Mouse (Mus musculus) midbrain, embryonic 15.5 days (tissue): Measurements from ENCODE around the gene Scaf11. TPM values are rescaled to one million over a fixed set of nuclear protein-coding genes. Genes with fewer than 3 reads are reported as not detected.

Experiments used
- ATAC-seq: fragments of 200-750 bp; cut with Nextera tagmentation; replicated peaks from 2 replicates; pipeline ENCODE4 v1.8.0; 2017; ENCODE audit warnings: moderate TSS enrichment
- H3K27ac ChIP-seq: fragments of 300-500 bp; sonication (generic); 2 replicates; pipeline ENCODE4 v1.5.1; 2015; ENCODE audit warnings: mild to moderate bottlenecking, inconsistent platforms
- H3K27me3 ChIP-seq: fragments of 300-500 bp; sonication (generic); replicated peaks from 2 replicates; pipeline ENCODE4 v1.6.1; 2015; ENCODE audit warnings: inconsistent platforms
- H3K36me3 ChIP-seq: fragments of 300-500 bp; sonication (generic); replicated peaks from 2 replicates; pipeline ENCODE4 v1.6.1; 2015; ENCODE audit warnings: inconsistent platforms
- H3K4me1 ChIP-seq: fragments of 300-500 bp; sonication (generic); 2 replicates; pipeline ENCODE4 v1.6.1; 2015; ENCODE audit warnings: inconsistent platforms
- H3K4me2 ChIP-seq: fragments of 300-500 bp; sonication (generic); 2 replicates; pipeline ENCODE4 v1.6.1; 2015; ENCODE audit warnings: inconsistent platforms, mild to moderate bottlenecking, moderate library complexity
- H3K4me3 ChIP-seq: fragments of 300-500 bp; sonication (generic); 2 replicates; pipeline ENCODE4 v1.5.1; 2015; ENCODE audit warnings: mild to moderate bottlenecking, inconsistent platforms
- H3K9ac ChIP-seq: fragments of 300-500 bp; sonication (generic); 2 replicates; pipeline ENCODE4 v1.6.1; 2015; ENCODE audit warnings: mild to moderate bottlenecking, inconsistent platforms
- H3K9me3 ChIP-seq: fragments of 300-500 bp; sonication (generic); 2 replicates; pipeline ENCODE4 v1.6.1; 2016; ENCODE audit warnings: inconsistent platforms
- whole genome bisulfite sequencing: fragments of 180-500 bp; shearing (Covaris S2); methylation state at CpG from one replicate; pipeline ENCODE4 v1.1.7; 2015; ENCODE audit warnings: mixed read lengths; 5-methylcytosine and 5-hydroxymethylcytosine counted together
- polyA plus RNA-seq: library from polyadenylated mRNA; unstranded; fragments of >200 nt; fragmentation: Nextera tagmentation; extraction: Ambion mirVana; gene quantifications from 2 replicates; pipeline ENCODE4 v1.2.1, GENCODE M21; 2015

Gene Scaf11
- polyA plus RNA-seq, 1 experiment from 2014 or later: 42.3 TPM

DNA sequence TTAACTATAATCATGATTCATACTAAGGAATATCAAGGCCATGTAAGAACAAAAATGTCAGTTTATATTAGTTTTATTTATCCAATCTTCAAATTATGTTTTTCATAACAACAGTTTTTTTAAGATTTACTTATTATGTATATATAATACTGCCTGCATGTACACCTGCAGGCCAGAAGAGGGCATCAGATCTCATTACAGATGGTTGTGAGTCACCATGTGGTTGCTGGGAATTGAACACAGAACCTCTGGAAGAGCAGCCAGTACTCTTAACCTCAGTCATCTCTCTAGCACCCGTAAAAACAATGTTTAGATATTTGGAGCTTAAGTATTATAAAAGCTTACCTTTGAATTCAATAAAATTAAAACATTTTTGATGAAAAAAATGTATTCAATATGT, 26.4 kb downstream of the Scaf11 start:
- no peak for ATAC-seq
- no peaks in the 10 kb centered on the region for H3K9me3 ChIP-seq

DNA sequence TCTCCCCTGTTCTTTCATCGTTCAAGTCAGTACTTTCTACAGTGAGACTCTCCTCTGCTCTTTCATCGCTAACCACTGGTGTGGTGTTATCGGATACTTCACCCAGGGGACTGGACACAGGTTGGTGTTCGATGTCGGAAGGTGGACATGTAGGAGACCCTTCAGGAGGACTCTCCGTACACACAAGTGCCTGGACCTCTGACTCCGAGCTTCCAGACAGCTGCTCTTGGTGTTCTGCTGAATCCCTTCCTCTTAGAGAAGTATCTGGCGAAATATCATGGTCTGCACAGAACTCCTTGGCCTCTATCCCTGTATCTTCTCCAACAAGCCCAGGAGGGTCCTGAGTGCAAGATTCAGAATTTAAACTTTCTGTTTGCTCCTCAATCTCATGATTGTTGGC, 40.7 kb downstream of the Scaf11 start:
- no peak overlapping the region for H3K27ac ChIP-seq
- H3K36me3 ChIP-seq: peaks cover 38% of the 10 kb centered on the region
- H3K4me3 ChIP-seq: no peak overlapping the region
- no peaks in the 10 kb centered on the region for H3K27me3 ChIP-seq
- no peaks in the 10 kb centered on the region for H3K4me1 ChIP-seq
- no peak overlapping the region for H3K4me2 ChIP-seq
- no peak overlapping the region for H3K9ac ChIP-seq
- ATAC-seq: no peak
- H3K9me3 ChIP-seq: no peaks in the 10 kb centered on the region
- WGBS: 98% methylated on average over 8 of the region's 8 CpGs

More for the DNA sequence above, 26.4 kb downstream of the Scaf11 start:
- H3K9ac ChIP-seq: no peak overlapping the region
- H3K4me3 ChIP-seq: no peak overlapping the region
- H3K4me1 ChIP-seq: no peaks in the 10 kb centered on the region
- 99% methylated on average over 1 of the region's 1 CpGs for WGBS
- no peak overlapping the region for H3K27ac ChIP-seq
- 0 out of 2 replicates have a peak, but pooled peaks cover 6% of the 10 kb centered on the region for H3K36me3 ChIP-seq
- H3K4me2 ChIP-seq: no peak overlapping the region
- no peaks in the 10 kb centered on the region for H3K27me3 ChIP-seq

DNA sequence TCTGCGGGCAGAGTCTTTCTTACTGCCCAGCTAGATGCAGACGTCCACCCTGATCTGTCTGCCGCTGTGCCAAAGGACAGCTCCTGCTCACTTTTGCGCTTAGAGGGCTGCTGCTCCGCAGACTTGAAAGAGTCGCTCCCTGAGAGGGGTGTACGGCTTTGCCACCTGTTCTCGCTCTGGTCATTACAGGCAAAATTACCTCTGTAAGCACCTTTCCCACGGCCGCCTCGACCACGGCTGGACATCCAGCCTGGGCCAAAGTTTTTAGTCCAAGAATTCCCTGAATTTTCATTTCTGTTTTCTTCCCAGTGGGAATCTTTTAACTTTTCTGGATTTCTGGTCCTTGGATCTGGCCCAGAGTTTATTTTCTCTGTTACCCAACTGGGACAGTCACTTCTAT, 42.5 kb downstream of the Scaf11 start:
- H3K9ac ChIP-seq: no peak overlapping the region
- 93% methylated on average over 12 of the region's 12 CpGs for WGBS
- H3K4me3 ChIP-seq: no peak overlapping the region
- no peaks in the 10 kb centered on the region for H3K27me3 ChIP-seq
- no peaks in the 10 kb centered on the region for H3K9me3 ChIP-seq
- no peak for ATAC-seq
- no peak overlapping the region for H3K27ac ChIP-seq
- H3K4me1 ChIP-seq: no peaks in the 10 kb centered on the region
- H3K36me3 ChIP-seq: peaks cover 45% of the 10 kb centered on the region
- H3K4me2 ChIP-seq: no peak overlapping the region

DNA sequence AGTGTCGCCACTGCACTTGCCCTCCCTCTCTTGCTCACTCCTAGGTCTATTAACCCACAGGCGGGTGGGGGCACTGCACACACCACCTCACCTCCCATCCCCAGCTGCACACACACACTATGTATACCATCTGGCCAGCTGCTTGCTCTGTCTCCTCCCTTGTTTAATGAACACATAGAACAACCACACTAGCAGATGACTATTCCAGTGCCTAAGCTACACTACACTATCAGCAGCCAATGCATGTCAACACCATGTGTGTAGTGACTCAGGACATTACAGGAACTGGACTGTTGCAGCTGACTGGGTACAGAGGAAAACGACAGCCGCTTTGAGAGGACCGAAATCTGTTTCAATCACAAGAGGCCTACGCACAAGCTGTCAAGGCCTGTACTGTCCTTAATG, 51.9 kb downstream of the Scaf11 start:
- 92% methylated on average over 6 of the region's 6 CpGs for WGBS

DNA sequence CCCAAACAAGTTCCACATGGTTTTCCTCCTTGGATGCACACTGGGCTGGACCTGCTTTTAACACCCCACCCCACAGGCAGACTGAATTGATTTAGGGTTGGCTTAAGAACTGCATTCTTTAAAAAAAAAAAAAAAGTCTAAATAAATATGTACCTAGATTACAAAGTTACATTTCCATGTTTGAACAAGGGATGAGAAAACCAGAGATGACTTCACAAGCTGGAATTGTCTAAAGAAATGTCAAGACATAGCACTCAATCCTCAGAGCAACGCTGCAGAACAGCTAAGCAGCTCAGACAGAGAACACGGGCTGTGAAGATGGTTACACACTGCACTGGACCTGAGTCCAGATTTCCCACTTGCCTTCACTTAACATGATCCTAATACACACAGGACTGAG, 53.5 kb downstream of the Scaf11 start:
- no peak overlapping the region for H3K4me3 ChIP-seq
- H3K9me3 ChIP-seq: no peaks in the 10 kb centered on the region
- H3K4me1 ChIP-seq: no peaks in the 10 kb centered on the region
- H3K27ac ChIP-seq: no peak overlapping the region
- H3K36me3 ChIP-seq: peaks cover 8% of the 10 kb centered on the region; the same call in 1 of the 2 replicates
- 71% methylated on average over 2 of the region's 2 CpGs for WGBS
- no peak overlapping the region for H3K9ac ChIP-seq
- H3K4me2 ChIP-seq: no peak overlapping the region
- H3K27me3 ChIP-seq: no peaks in the 10 kb centered on the region
- ATAC-seq: no peak

More for the DNA sequence above, 51.9 kb downstream of the Scaf11 start:
- H3K4me2 ChIP-seq: no peak overlapping the region
- peaks cover 3% of the 10 kb centered on the region; the same call in 1 of the 2 replicates for H3K36me3 ChIP-seq
- no peak overlapping the region for H3K4me3 ChIP-seq
- ATAC-seq: no peak
- H3K27ac ChIP-seq: no peak overlapping the region
- H3K9ac ChIP-seq: no peak overlapping the region
- H3K27me3 ChIP-seq: no peaks in the 10 kb centered on the region
- H3K4me1 ChIP-seq: no peaks in the 10 kb centered on the region
- no peaks in the 10 kb centered on the region for H3K9me3 ChIP-seq

DNA sequence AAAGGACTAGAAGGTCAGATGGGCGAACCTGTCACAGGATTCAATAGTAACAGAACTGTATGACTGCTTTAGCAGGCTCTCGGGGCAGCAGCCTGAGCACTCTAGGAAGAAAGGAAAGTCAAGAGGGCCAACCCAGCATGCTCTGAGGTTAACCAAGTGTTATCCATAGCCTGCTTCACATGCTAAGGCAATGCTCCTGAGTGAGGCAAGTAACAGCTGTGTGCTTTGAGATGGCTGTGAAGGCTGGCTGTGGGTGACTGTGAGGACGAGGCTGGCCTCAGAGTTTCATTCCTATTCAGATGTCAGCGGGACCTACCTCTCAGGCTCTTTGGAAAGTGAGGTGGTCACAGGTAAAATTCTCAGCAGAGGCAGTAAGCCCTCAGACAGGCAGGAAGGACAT, 54.4 kb downstream of the Scaf11 start:
- Histone ChIP-seq H3K9ac (no peak overlapping the region), H3K9me3 (no peaks in the 10 kb centered on the region), H3K36me3 (peaks cover 8% of the 10 kb centered on the region; the same call in 1 of the 2 replicates), H3K4me3 (no peak overlapping the region), H3K4me2 (no peak overlapping the region), H3K27me3 (no peaks in the 10 kb centered on the region), H3K27ac (no peak overlapping the region), H3K4me1 (no peaks in the 10 kb centered on the region)
- no peak for ATAC-seq
- 84% methylated on average over 4 of the region's 4 CpGs for whole genome bisulfite sequencing

DNA sequence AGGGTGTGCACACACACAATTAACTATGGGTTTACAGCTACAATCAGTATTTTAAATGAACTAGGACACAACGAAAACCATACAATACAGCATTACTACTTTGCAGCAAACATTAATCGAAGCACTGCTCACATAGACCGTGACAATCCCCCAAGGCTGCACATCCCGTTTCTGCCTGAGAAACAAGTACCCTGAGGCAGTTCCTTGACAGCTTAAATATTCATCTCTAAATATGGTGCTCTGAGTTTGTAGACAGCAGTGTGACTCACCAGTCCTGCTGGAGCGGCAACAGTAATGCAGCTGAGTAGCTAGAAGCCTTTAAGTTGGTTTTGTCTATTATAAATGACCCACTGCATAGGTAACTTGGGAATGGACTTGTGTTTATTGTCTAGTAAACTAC, 55.1 kb downstream of the Scaf11 start:
- H3K4me3 ChIP-seq: no peak overlapping the region
- no peak for ATAC-seq

DNA sequence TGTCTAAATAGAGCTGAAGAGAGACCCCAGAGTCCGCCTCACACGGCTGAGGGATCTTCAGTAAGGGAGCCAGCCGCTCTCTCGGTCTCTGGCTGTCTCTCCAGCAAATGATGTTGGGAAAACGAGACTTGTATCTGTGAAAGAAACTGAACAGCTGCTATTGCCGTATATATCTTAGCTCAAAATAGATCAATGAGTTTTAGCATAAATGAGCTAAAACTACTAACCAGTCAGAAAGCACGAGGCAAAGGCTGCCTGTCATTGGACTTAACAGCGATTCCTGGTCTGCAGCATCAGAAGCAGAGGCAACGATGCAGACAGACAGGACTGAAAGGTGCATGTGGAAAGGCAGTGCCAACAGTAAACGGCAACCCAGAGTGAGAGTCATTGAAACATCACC, 62.3 kb downstream of the Scaf11 start:
- no peak for ATAC-seq
- WGBS: 85% methylated on average over 10 of the region's 10 CpGs

More for the DNA sequence above, 55.1 kb downstream of the Scaf11 start:
- Histone ChIP-seq H3K9me3 (no peaks in the 10 kb centered on the region), H3K4me2 (no peak overlapping the region), H3K27me3 (no peaks in the 10 kb centered on the region), H3K36me3 (peaks cover 8% of the 10 kb centered on the region; the same call in 1 of the 2 replicates), H3K4me1 (no peaks in the 10 kb centered on the region), H3K9ac (no peak overlapping the region), H3K27ac (no peak overlapping the region)
- WGBS: 70% methylated on average over 5 of the region's 5 CpGs

DNA sequence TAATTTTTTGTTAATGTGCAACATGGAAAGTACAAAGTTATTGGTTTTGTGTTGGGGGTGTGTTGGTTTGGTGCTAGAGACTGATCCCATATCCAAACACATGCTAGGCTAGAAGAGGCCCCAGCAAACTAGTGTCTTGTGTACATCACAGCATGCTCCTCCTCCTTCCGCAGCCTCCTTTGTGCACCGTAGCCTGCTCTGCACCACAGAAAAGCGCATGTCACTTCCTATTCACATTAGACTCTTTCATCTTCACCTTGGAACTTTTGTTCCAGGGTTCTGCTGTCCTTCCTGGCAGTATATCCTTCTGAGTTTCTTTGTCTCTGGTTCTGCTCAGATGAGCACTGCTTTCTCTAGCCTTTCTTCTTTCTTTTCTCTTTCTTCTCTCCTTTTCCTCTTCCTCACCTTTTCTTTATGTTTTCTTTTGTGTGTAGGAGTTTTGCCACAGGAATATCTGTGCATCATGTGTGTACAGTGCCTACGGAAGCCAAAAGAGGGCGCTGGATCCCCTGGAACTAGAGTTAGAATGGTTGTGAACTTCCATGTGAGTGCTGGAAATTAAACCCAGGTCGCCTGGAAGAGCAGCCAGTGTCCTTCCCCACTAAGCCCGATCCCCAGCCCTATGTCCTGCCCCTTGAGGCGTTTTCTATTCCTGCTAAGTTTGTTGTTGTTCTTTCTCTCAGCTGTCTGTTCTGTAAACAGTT, 63.9 kb downstream of the Scaf11 start:
- H3K27me3 ChIP-seq: no peaks in the 10 kb centered on the region
- ATAC-seq: no peak
- WGBS: 82% methylated on average over 8 of the region's 8 CpGs
- no peak overlapping the region for H3K9ac ChIP-seq
- H3K4me1 ChIP-seq: 0 out of 2 replicates have a peak, but pooled peaks cover 3% of the 10 kb centered on the region
- no peak overlapping the region for H3K4me2 ChIP-seq
- no peak overlapping the region for H3K27ac ChIP-seq
- H3K4me3 ChIP-seq: no peak overlapping the region
- no peaks in the 10 kb centered on the region for H3K9me3 ChIP-seq
- peaks cover 19% of the 10 kb centered on the region for H3K36me3 ChIP-seq

More for the DNA sequence above, 62.3 kb downstream of the Scaf11 start:
- H3K4me2 ChIP-seq: no peak overlapping the region
- H3K4me1 ChIP-seq: 0 out of 2 replicates have a peak, but pooled peaks cover 3% of the 10 kb centered on the region
- no peak overlapping the region for H3K9ac ChIP-seq
- no peak overlapping the region for H3K27ac ChIP-seq
- H3K36me3 ChIP-seq: peaks cover 16% of the 10 kb centered on the region; the same call in 1 of the 2 replicates
- H3K9me3 ChIP-seq: no peaks in the 10 kb centered on the region
- H3K4me3 ChIP-seq: no peak overlapping the region
- H3K27me3 ChIP-seq: no peaks in the 10 kb centered on the region

DNA sequence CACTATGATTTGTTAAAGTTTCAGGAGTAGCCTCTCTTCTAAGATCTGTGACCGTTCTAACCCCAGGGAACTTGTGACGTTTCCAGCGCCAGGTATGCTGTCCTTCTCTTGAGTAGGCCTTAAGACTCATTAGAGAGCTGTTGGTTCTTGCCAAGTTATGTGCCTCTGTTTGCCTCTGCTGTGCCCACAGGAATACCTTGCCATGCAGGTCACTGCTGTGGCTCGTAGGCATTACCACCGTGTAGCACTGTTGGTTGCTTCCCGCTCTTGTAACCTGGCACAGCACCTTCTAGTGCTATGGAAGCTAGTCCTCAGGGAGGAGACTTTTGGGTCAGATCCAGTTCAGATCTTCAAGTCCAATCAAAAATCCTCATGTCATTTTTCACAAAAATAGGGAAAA, 65.6 kb downstream of the Scaf11 start:
- H3K4me2 ChIP-seq: no peak overlapping the region
- no peaks in the 10 kb centered on the region for H3K9me3 ChIP-seq
- peaks cover 30% of the 10 kb centered on the region for H3K36me3 ChIP-seq
- no peaks in the 10 kb centered on the region for H3K27me3 ChIP-seq
- no peak for ATAC-seq
- 98% methylated on average over 6 of the region's 6 CpGs for WGBS
- no peak overlapping the region for H3K27ac ChIP-seq
- no peak overlapping the region for H3K9ac ChIP-seq
- H3K4me1 ChIP-seq: 0 out of 2 replicates have a peak, but pooled peaks cover under 1% of the 10 kb centered on the region
- no peak overlapping the region for H3K4me3 ChIP-seq

DNA sequence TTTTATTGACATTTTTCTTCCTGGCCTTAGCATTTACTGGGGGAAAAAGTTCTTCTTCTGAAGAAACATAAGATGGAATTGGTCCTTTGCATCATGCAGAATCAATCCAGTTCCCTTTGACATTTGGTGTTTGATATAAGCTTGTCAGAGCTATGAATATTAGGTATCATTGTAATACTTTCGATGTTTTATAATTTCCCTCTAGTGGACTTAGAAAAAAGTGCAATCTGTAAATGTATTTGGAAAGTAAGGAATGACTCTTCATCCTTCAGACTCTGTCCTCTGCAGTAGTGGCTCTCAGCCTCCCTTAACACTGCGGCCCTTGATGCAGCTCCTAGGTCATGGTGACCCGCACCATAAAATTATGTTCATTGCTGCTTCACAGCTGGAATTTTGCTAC, 67.8 kb downstream of the Scaf11 start:
- H3K4me3 ChIP-seq: no peak overlapping the region
- no peak for ATAC-seq
- H3K9ac ChIP-seq: no peak overlapping the region
- peaks cover 30% of the 10 kb centered on the region for H3K36me3 ChIP-seq
- H3K27me3 ChIP-seq: no peaks in the 10 kb centered on the region
- no peak overlapping the region for H3K4me2 ChIP-seq
- no peaks in the 10 kb centered on the region for H3K9me3 ChIP-seq
- 94% methylated on average over 3 of the region's 3 CpGs for WGBS
- H3K27ac ChIP-seq: no peak overlapping the region
- no peaks in the 10 kb centered on the region for H3K4me1 ChIP-seq

DNA sequence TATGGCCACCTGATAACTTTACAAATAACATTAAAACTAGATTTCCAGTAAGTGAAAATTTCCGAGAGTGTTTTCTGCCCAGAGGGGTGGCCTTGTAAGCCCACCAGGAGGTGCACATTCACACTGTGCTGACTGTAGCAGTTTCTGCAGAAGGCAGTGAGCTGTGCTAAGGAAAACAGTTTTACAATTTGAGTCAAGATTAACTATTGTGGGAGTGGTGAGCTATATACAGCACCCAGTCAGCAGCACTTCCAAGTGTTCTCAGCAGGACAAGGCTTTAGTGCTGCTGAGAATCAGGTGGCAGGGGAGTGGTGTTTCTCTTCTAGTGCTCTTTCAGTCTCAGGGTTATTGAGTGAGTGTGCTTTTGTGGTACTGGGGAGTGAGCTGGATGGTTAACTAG, 72.1 kb downstream of the Scaf11 start:
- Histone ChIP-seq H3K4me1 (no peaks in the 10 kb centered on the region), H3K9me3 (no peaks in the 10 kb centered on the region), H3K4me2 (no peak overlapping the region), H3K27ac (0 out of 2 replicates have a peak overlapping the region, but pooled peaks have one; percentile 5), H3K27me3 (no peaks in the 10 kb centered on the region), H3K36me3 (peaks cover 21% of the 10 kb centered on the region), H3K4me3 (no peak overlapping the region), H3K9ac (no peak overlapping the region)
- whole genome bisulfite sequencing: 82% methylated on average over 1 of the region's 1 CpGs
- no peak for ATAC-seq

DNA sequence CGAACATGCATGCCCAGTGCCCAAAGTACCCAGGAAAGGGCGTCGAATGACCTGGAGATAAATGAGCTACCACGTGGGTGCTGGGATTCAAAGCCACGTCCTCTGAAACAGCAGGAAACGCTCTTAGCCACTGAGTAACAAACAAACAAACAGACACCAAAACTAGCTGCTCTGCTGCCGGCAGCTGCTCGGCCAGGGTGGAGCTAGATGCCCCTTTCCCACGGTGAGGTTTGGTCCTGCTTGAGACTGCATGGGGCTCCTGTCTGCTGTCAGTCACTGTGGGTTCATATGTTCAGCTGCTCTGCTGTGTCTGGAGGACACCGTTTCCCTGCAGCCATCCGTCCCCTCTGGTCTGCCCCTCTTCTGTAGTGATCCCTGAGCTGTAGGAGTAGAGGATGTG, 78.4 kb downstream of the Scaf11 start:
- WGBS: 87% methylated on average over 11 of the region's 11 CpGs
- Histone ChIP-seq H3K36me3 (peaks cover 3% of the 10 kb centered on the region; the same call in 1 of the 2 replicates), H3K9me3 (no peaks in the 10 kb centered on the region), H3K27ac (no peak overlapping the region), H3K4me1 (no peaks in the 10 kb centered on the region), H3K9ac (no peak overlapping the region), H3K4me3 (no peak overlapping the region), H3K27me3 (no peaks in the 10 kb centered on the region), H3K4me2 (no peak overlapping the region)
- no peak for ATAC-seq
